Mouse (Mus musculus) liver, embryonic 14.5 days (tissue): ENCODE results near the gene Carns1.

Experiments used
- CTCF ChIP-seq: IDR thresholded peaks from 2 replicates; pipeline ENCODE4 v1.5.1; 2016; ENCODE audit warnings: antibody characterized with exemption, low read depth, control low read depth
- EP300 ChIP-seq: IDR thresholded peaks from 2 replicates; pipeline ENCODE4 v1.6.1; 2016; ENCODE audit warnings: antibody characterized with exemption, low read depth

- TF ChIP-seq CTCF = no peak
- TF ChIP-seq EP300 = no peak
Observed at GRCm38 (mm10) chr19:4184976-4185975, 10.0 kb upstream of the Carns1 start.
